Mouse (Mus musculus) liver, embryonic 14.5 days (tissue): ENCODE results near the gene Pigh.

Experiments used
- CTCF ChIP-seq: IDR thresholded peaks from 2 replicates; pipeline ENCODE4 v1.5.1; 2016; ENCODE audit warnings: antibody characterized with exemption, low read depth, control low read depth
- EP300 ChIP-seq: IDR thresholded peaks from 2 replicates; pipeline ENCODE4 v1.6.1; 2016; ENCODE audit warnings: antibody characterized with exemption, low read depth

GRCm38 (mm10) chr12:79131706-79132460 lies 42.4 kb upstream of the Pigh start:
- TF ChIP-seq EP300 = no peak
- no peak for TF ChIP-seq CTCF
